Mouse (Mus musculus): ENCODE measurements around the gene Mcm10. TPM values are rescaled to one million over a fixed set of nuclear protein-coding genes. Genes with fewer than 3 reads are reported as not detected.
"Not testable (repeated sequence)": the region's sequence is repeated elsewhere in the genome, so short reads cannot be mapped to it uniquely, and the experiment has no call there.

Gene Mcm10
- total and polyA plus RNA-seq, 2 experiments = 21.8 to 36.0 TPM

GRCm38 (mm10) chr2:4954216-4954760, 58.3 kb downstream of the Mcm10 start:
- TF ChIP-seq CTCF (IDR thresholded peaks at IDR 0.05; ENCODE audit: low read depth, low read length) (no peak), POLR2A (IDR thresholded peaks at IDR 0.05; ENCODE audit: extremely low read depth, insufficient read depth, low read length) (no peak)
- DNase-seq (ENCODE audit: extremely low read depth, low read depth, low spot score) = no peak
- 92% methylated on average over 6 of the region's 6 CpGs for WGBS
- no peaks in the 10 kb centered on the region for H3K79me2 ChIP-seq (ENCODE audit: control insufficient read depth, insufficient read depth, low read length)
- H3K36me3 ChIP-seq (ENCODE audit: control insufficient read depth, insufficient read depth, low read length) = no peaks in the 10 kb centered on the region
- H3K4me3 ChIP-seq (ENCODE audit: insufficient read depth, low read depth, low read length) = no peak overlapping the region
- H3K27ac ChIP-seq (replicated peaks; ENCODE audit: insufficient read depth, low read depth, low read length) = no peak overlapping the region
- H3K9ac ChIP-seq (ENCODE audit: low read depth, low read length) = no peak overlapping the region
- H3K27me3 ChIP-seq (ENCODE audit: control insufficient read depth, insufficient read depth, low read length) = no peaks in the 10 kb centered on the region
- no peaks in the 10 kb centered on the region for H3K4me1 ChIP-seq (ENCODE audit: control insufficient read depth, insufficient read depth, low read length)

GRCm38 (mm10) chr2:4950986-4951385, 61.6 kb downstream of the Mcm10 start:
- DNase-seq (ENCODE audit: extremely low read depth, low read depth, low spot score) = no peak
- Histone ChIP-seq H3K27ac (replicated peaks; ENCODE audit: insufficient read depth, low read depth, low read length) (no peak overlapping the region), H3K27me3 (ENCODE audit: control insufficient read depth, insufficient read depth, low read length) (no peaks in the 10 kb centered on the region), H3K4me1 (ENCODE audit: control insufficient read depth, insufficient read depth, low read length) (no peaks in the 10 kb centered on the region), H3K36me3 (ENCODE audit: control insufficient read depth, insufficient read depth, low read length) (no peaks in the 10 kb centered on the region), H3K4me3 (ENCODE audit: insufficient read depth, low read depth, low read length) (no peak overlapping the region), H3K79me2 (ENCODE audit: control insufficient read depth, insufficient read depth, low read length) (no peaks in the 10 kb centered on the region), H3K9ac (ENCODE audit: low read depth, low read length) (no peak overlapping the region)
- no peak for TF ChIP-seq POLR2A (IDR thresholded peaks at IDR 0.05; ENCODE audit: extremely low read depth, insufficient read depth, low read length)
- TF ChIP-seq CTCF (IDR thresholded peaks at IDR 0.05; ENCODE audit: low read depth, low read length) = no peak
- WGBS = 94% methylated on average over 2 of the region's 2 CpGs

DNA sequence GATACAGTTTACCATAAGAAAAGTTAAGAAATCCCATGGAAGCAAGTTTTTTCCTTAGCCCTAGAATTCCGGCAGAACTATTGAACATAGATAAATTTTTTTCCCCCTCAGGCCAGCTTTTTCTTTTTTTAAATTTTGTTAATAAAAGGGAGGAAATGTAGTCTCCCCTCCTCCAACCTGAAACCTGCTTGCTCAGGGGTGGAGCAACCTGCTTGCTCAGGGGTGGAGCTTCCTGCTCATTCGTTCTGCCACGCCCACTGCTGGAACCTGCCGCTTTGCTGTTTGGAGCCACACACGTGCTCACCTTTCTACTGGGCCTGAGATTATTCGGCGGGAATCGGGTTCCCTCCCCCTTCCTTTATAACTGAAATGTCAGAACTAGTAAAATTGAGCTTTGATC, 62.9 kb downstream of the Mcm10 start:
- 63% methylated on average over 8 of the region's 8 CpGs for WGBS
- not testable (repeated sequence) for H3K27me3 ChIP-seq (ENCODE audit: control insufficient read depth, insufficient read depth, low read length)
- DNase-seq (ENCODE audit: extremely low read depth, low read depth, low spot score) = peak; percentile 60

GRCm38 (mm10) chr2:4940861-4941260, 71.7 kb downstream of the Mcm10 start:
- DNase-seq (ENCODE audit: extremely low read depth, low read depth, low spot score) = no peak
- Histone ChIP-seq H3K79me2 (ENCODE audit: control insufficient read depth, insufficient read depth, low read length) (no peaks in the 10 kb centered on the region), H3K4me3 (ENCODE audit: insufficient read depth, low read depth, low read length) (no peak overlapping the region), H3K27me3 (ENCODE audit: control insufficient read depth, insufficient read depth, low read length) (no peaks in the 10 kb centered on the region), H3K36me3 (ENCODE audit: control insufficient read depth, insufficient read depth, low read length) (peaks cover 43% of the 10 kb centered on the region), H3K27ac (replicated peaks; ENCODE audit: insufficient read depth, low read depth, low read length) (peak overlapping the region; percentile 33), H3K4me1 (ENCODE audit: control insufficient read depth, insufficient read depth, low read length) (peaks cover 17% of the 10 kb centered on the region), H3K9ac (ENCODE audit: low read depth, low read length) (no peak overlapping the region)
- 86% methylated on average over 11 of the region's 11 CpGs for WGBS
- TF ChIP-seq CTCF (IDR thresholded peaks at IDR 0.05; ENCODE audit: low read depth, low read length) = no peak
- no peak for TF ChIP-seq POLR2A (IDR thresholded peaks at IDR 0.05; ENCODE audit: extremely low read depth, insufficient read depth, low read length)

More for the DNA sequence above, 62.9 kb downstream of the Mcm10 start:
- not testable (repeated sequence) for H3K79me2 ChIP-seq (ENCODE audit: control insufficient read depth, insufficient read depth, low read length); H3K4me1 ChIP-seq (ENCODE audit: control insufficient read depth, insufficient read depth, low read length); H3K4me3 ChIP-seq (ENCODE audit: insufficient read depth, low read depth, low read length); H3K27ac ChIP-seq (replicated peaks; ENCODE audit: insufficient read depth, low read depth, low read length); H3K36me3 ChIP-seq (ENCODE audit: control insufficient read depth, insufficient read depth, low read length); H3K9ac ChIP-seq (ENCODE audit: low read depth, low read length)

Other genes with a start within 250 kb of the Mcm10 start
- gene Sephs1, start 131.2 kb downstream of the Mcm10 start, total RNA-seq (2014; rRNA removed) = 16.2 and 17.2 TPM in 2 replicates
- gene Sephs1, start 131.2 kb downstream of the Mcm10 start, polyA plus RNA-seq (2012; rRNA removed) = 12.6 and 13.8 TPM in 2 replicates
- 1,236 and 1,280 TPM in 2 replicates for gene Phyh, start 93.8 kb downstream of the Mcm10 start, total RNA-seq (2014; rRNA removed)
- gene Phyh, start 93.8 kb downstream of the Mcm10 start, polyA plus RNA-seq (2012; rRNA removed) = 856 and 1,051 TPM in 2 replicates
- not detected in 2 replicates for gene Ucma, start 36.7 kb downstream of the Mcm10 start, total RNA-seq (2014; rRNA removed)
- gene Ucma, start 36.7 kb downstream of the Mcm10 start, polyA plus RNA-seq (2012; rRNA removed) = not detected in 2 replicates
- 57.1 and 70.8 TPM in 2 replicates for gene Optn, start 51.3 kb upstream of the Mcm10 start, total RNA-seq (2014; rRNA removed)
- gene Optn, start 51.3 kb upstream of the Mcm10 start, polyA plus RNA-seq (2012; rRNA removed) = 13.3 and 14.9 TPM in 2 replicates
- 0.92 and 1.6 TPM in 2 replicates for gene Ccdc3, start 125.0 kb upstream of the Mcm10 start, total RNA-seq (2014; rRNA removed)
- 0.78 and 0.91 TPM in 2 replicates for gene Ccdc3, start 125.0 kb upstream of the Mcm10 start, polyA plus RNA-seq (2012; rRNA removed)